Mouse (Mus musculus) cerebellum, postnatal 25 days (tissue): ENCODE results near the gene Tmed2.
"Not testable (repeated sequence)": the region's sequence is repeated elsewhere in the genome, so short reads cannot be mapped to it uniquely, and the experiment has no call there.

ENCODE experiments used
- DNase-seq, 2 experiments: peaks; one replicate each; pipeline ENCODE4 v3.0.0; 2021; ENCODE audit warnings: mixed read lengths in 2 of 2

Tmed2 gene

GRCm38 (mm10) chr5:124529191-124529651 is 11.3 kb upstream of the Tmed2 start:
- DNase-seq: no peak

- peak in 1 of 2 experiments; percentile 4 for DNase-seq
These were observed 10.8 kb upstream of the Tmed2 start for GRCm38 (mm10) chr5:124529697-124530096.

DNA sequence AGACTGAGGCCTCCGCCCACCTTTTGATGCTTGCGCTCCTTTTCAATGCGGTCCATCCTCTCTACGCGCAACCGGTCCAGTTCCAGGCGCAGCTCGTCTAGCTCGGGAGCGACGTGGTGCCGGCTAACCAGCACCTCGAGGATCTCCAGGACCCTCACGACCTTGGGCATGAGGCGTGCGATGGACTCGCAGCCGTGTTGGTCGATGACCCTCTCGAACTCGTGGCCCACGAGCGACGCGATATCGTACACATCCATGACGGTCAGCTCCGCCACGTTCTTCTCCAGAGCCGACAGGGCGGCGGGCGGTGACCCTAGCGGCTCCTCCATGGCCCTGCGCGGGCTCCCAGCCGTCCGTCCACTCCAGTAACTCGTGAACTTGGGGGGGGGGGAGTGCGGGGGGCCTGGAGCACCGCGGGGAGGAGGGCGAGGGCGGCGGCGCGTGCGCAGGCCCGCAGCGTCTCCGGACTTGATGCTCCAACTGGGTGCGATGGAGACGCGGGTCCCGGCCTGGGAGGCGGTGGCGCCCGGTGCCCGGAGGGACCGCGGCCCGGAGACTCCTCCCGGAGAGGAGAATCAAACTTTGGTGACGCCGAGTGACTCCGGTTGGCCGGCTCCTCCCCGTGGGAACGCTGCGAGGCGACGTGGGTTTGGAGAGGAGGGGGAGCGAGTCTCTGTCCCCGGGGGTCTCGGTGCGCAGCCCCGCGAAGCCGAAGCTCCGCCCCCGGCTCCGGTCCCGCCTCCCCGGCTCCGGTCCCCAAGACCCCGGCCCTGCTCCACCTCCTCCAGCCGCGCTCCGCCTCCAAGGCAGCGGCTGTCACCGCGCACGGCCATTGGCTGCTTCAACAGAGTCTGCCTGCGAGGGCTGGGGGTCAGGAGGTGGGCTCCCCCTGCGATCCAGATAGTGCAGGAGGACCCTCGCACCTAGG is 9.6 kb upstream of the Tmed2 start, which contains the start of gene Rilpl1:
TSS of gene Rilpl1 (minus strand) at position 737 of the 928 bp plus-strand sequence.
- peak; percentile 77 to 85 for DNase-seq

DNA sequence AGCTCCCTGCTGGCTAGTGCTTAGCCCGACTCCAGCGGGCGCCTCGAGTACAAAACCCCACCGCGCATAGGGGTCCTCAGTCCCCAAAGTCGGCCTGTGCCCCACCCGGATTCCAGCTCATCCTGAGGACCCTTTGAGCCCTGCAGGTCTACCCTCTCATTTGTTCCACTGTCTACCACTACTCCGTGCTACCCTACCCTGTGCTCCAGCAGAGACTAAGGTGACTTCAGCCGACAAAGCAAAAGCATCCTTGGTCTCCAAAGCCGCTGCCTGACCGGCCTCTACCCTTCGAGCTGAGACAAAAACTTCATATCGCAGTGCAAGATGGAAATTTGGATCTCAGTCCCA is 8.9 kb upstream of the Tmed2 start:
- DNase-seq: no peak

DNA sequence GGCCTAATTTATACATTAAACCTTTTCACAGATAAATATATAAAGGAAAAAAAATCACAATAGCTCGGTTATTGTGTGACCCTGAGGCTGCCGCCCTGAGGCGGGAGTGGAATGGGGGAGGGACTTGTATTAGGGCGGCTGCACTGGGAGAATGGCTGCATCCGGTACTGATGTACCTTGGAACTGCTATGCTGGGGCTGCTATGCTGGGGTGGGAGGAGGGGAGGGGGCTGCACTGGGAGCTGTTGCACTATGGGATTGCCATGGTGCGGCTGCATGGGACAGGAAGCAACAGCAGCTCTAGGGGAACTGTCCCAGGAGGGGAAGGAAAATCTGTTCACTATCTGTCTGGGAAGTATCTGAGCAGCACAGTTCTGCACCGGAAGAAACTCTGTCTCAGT is 8.0 kb upstream of the Tmed2 start:
- DNase-seq: peak in 1 of 2 experiments; percentile 5

DNA sequence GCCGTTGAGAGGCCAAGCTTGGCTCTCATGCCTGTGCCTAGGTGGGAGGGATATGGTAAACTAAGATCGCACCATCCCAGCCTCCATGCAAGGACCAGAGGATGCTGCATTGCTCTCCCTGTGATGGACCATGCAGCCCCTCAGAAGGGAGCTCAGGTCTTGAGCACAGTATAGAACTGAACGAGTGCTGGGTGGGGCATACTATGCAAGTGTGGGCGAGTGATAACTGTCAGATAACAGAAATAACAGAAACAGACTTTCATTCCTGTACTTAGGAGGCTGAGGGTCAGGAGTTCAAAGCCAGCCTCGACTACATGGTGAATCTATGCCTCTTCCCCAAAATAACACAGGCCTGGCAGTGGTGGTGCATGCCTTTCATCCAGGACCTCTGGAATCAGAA is 5.5 kb upstream of the Tmed2 start:
- no peak for DNase-seq

DNA sequence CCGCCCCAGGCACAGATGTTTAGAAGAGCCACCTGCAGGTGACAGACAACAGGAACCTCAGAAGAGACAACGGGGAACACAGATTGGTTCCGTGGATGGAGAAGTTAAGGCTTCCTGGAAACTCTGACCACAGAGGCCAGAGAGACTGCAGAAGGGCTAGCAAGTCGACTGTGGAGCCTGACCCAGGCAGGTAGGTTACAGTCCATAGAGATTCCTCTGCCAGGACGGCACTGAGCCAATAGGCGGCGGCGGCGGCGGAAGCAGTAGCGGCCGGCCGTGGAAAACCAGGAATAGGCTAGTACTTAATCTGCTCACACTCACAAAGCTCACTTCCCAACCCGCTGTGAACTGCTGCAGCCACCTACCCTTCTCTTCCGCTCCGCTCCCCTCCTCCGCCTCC is 3.7 kb upstream of the Tmed2 start:
- peak; percentile 61 to 71 for DNase-seq

GRCm38 (mm10) chr5:124538813-124539792 is 1.4 kb upstream of the Tmed2 start:
- DNase-seq: peak; percentile 47 to 72

- peak in 1 of 2 experiments; percentile 3 for DNase-seq
These were observed 590 bp upstream of the Tmed2 start for GRCm38 (mm10) chr5:124539905-124540304.

DNA sequence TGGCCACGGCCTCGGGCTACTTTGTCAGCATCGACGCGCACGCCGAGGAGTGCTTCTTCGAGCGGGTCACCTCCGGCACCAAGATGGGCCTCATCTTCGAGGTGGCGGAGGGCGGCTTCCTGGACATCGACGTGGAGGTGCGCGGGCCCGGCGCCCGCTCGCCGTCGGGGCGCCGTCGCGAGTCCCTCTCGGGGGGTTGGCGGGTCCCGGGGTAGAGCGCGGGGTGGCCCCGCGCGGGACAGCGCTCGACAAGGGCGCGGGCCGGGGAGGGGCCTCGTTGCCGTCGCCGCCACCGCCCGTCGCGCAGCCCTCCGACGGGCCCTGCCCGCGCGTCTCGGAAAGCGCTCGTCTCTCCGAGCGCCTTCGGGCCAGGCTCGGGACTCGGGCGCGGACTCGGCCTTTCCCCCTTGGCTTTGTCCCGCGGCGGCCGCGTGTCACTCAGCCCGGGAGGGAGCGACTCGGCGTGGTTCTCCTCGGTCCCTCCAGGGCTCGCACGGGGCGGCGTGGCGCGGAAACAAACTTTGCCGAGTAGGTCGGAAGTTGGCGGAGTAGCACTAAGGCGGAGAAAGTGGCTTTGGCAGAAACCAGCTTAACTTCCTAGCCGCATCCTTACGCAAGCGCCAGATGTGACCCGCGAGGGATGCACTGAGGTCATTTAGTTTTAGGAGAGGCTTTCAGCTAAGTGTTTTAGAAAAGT is 558 bp downstream of the Tmed2 start:
- peak; percentile 54 to 65 for DNase-seq

DNA sequence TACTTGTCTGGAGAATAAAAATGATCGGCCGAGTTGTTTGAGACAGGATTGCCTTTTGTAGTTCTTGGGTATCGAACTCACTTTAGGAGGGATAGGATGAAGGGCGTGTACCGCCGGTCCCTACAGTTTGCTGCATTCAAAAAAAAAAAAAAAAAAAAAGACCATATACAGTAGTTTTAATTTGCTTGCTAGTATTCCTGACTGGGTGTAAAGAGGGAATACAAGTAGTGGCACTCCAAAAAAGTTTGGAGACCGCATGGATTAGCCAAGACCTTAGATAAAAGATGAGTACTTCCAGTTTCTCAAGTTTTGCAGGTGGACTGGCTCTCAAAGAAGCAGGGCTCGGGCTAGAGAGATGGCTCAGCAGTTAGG is 1.1 kb downstream of the Tmed2 start:
- DNase-seq: no peak

DNA sequence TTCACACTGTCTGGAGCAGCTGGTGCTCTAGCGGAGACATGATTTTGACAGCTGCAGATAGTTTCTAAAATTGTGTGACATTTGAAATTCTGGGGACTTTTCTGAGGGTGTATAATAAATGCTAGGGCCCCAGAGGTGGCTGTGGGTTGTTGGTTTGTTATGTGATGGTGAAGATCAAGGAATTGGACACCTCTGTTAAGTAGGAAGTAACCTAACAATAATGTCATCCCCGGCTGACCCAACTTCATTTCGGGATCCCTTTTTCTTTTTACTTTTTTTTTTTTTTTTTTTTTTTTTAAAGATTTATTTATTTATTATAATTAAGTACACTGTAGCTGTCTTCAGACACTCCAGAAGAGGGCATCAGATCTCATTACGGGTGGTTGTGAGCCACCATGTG is 10.2 kb downstream of the Tmed2 start:
- not testable (repeated sequence) for DNase-seq

DNA sequence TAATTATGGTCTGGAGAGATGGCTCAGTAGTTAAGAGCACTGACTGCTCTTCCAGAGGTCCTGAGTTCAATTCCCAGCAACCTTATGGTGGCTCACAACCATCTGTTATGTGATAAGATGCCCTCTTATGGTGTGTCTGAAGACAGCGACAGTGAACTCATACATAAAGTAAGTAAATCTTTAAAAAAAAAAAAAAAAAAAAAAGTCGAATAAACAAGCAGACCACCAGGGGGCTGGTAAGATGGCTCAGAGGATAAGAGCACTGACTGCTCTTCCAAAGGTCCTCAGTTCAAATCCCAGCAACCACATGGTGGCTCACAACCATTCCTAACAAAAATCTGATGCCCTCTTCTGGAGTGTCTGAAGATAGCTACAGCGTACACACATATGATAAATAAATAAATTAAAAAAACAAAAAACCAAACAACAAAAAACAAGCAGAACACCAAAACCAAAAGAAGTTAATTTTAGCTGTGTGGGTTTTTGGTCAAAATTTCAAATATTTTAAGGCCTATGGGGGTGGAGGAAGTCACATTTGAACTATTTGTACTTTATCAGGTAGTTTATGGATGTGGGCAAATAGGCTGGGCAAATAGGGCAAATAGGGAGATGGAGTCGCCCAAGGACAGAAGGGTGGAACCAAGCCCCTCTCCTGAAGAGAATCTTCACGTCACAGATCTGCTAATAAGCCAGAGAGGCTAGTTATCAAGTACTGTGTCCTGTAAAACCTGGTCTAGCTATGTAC is 11.0 kb downstream of the Tmed2 start:
- not testable (repeated sequence) for DNase-seq

DNA sequence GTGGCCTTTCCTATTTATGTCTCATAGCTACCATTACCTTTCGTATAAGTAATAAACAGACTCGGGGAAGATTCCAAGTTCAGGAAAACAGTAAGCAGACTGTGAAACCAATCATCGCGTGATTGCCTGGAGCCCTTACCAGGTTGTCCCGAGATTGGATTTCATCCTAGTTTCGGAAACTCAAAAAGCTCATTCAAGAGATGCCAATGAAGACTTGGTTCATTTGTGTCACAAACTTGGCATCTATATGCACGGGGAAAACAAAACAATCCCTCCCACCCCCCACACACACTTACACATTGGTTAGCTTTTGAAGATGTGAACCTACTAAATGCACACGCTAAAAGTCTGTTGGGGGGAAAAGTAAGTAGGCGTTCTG is 11.6 kb downstream of the Tmed2 start:
- DNase-seq: no peak

- peak; percentile 93 for DNase-seq
These were observed 12.2 kb downstream of the Tmed2 start, which contains the start of gene Ddx55 for GRCm38 (mm10) chr5:124552558-124553307. Ddx55 (plus strand) TSS chr5:124552864.

DNA sequence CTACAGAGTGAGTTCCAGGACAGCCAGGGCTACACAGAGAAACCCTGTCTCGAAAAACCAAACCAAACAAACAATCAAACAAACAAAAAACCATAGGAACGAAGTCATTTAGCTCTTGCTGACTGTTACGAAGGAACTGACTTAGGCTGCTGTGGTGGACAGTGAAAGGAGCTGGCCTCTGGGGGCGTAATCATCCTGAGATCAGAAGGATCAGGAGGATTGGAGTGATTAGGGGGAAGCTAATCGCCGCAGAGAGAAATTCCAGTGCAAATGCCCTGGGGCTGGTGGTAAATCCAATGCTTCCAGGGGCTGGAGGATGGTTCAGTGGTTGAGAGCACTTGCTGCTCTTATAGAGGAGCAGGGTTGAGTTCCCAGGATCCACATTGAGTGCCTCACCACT is 13.1 kb downstream of the Tmed2 start:
- DNase-seq: no peak

GRCm38 (mm10) chr5:124555145-124555544 is 14.7 kb downstream of the Tmed2 start:
- DNase-seq: no peak

- peak; percentile 79 to 82 for DNase-seq
These were observed 30.6 kb downstream of the Tmed2 start for GRCm38 (mm10) chr5:124571068-124571467.

DNA sequence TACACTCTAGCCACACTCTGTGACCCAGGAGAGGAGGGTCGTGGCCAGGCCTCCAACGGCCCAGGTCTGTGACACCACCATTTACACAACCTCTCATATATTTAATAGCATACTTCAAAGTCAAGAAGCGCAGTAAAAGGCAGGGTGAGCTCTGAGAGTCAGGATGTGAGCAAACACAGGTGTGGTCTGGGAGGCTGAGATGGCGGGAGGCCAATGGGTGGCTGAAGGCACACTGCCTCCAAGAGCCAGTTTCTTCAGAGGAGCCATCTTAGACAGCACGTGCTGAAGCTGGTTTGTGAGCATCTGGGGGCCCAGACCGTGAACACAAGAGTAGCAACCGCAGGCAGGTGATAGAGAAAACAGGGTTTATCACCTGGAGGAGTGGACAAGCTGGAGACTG is 35.0 kb downstream of the Tmed2 start:
- no peak for DNase-seq

GRCm38 (mm10) chr5:124578633-124579317 is 38.3 kb downstream of the Tmed2 start, which contains the start of the genes Eif2b1 and Gtf2h3:
Eif2b1 (minus strand) TSS chr5:124579131.
Gtf2h3 (plus strand) TSS chr5:124579140.
- peak; percentile 97 to 98 for DNase-seq
